In the genomic region with DNA sequence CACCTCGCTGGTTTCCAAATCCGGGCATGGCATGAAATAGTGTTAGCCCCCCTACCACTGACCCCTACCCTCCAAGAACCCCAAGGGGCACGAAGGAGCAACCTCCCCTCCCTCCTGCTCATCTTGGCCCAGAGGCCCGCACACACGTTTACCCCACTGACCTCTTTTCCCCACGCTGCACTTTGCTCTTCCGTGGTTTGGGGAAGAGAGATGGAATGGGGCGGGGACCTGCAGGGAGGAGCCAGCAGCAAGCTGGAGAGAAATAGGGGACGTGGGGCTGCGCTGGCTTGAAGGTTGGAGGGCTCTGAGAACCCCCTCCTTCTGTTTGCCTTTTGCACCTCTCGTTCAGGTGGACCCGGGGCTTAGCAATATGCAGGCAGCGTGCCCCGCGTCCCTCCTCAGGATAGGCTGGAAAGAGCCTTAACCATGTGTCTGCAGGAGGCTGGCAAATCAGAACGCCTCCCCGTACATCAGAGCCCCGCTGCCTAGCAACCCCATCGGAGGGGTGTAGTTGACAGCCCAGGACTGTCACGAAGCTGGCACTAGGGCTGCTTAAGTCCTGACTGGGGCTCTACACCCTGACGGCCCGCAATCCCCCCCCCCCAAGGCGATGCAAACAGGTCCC, we compare ENCODE assay signal across 8 mouse cellular contexts. TPM values are rescaled to one million over a fixed set of nuclear protein-coding genes. Genes with fewer than 3 reads are reported as not detected.
DNase-seq lines count a peak whose midpoint lies in the region; ATAC-seq lines count a peak whose summit lies in the region.

No protein-coding gene starts in this region.

- 14% methylated on average over 23 of the region's 23 CpGs for WGBS in forebrain, embryonic 15.5 days
- WGBS in limb, embryonic 13.5 days = 22% methylated on average over 23 of the region's 23 CpGs
- WGBS in neural tube, embryonic 14.5 days = 22% methylated on average over 23 of the region's 23 CpGs

- no peaks in the 10 kb centered on the region for H3K27me3 ChIP-seq in forebrain, embryonic 15.5 days
- peaks cover 40% of the 10 kb centered on the region for H3K27me3 ChIP-seq in limb, embryonic 13.5 days
- H3K27me3 ChIP-seq in neural tube, embryonic 14.5 days (ENCODE audit: control insufficient read depth, insufficient read depth, low read length) = no peaks in the 10 kb centered on the region; the same call in 1 of the 2 replicates

- no peaks in the 10 kb centered on the region for H3K9me3 ChIP-seq in forebrain, embryonic 15.5 days
- H3K9me3 ChIP-seq in limb, embryonic 13.5 days = no peaks in the 10 kb centered on the region
- H3K9me3 ChIP-seq in neural tube, embryonic 14.5 days (ENCODE audit: control insufficient read depth, low read length) = no peaks in the 10 kb centered on the region

- peak overlapping the region; percentile 68 for H3K9ac ChIP-seq in forebrain, embryonic 15.5 days (replicated peaks)
- H3K9ac ChIP-seq in limb, embryonic 13.5 days = peak overlapping the region; percentile 43
- peak overlapping the region; percentile 39; the same call in 1 of the 2 replicates for H3K9ac ChIP-seq in neural tube, embryonic 14.5 days (replicated peaks; ENCODE audit: low read depth, low read length)

- DNase-seq in adrenal gland, postnatal 14 days = peak; percentile 66
- DNase-seq in adrenal gland, postnatal 4 days (ENCODE audit: low spot score in 2 of 2) = no peak
- peak; percentile 31 to 32 for DNase-seq in kidney, adult 8-10 months
- DNase-seq in urinary bladder, adult 2 months (ENCODE audit: low spot score) = no peak

- peak; percentile 54 for ATAC-seq in cerebellum, adult (ENCODE audit: insufficient number of reproducible peaks, low FRiP score, low TSS enrichment)
- ATAC-seq in forebrain, embryonic 15.5 days (replicated peaks) = peak; percentile 97
- peak; percentile 64; the same call in 1 of the 2 replicates for ATAC-seq in limb, embryonic 13.5 days (ENCODE audit: low FRiP score, low read depth)
- peak; percentile 95 for ATAC-seq in neural tube, embryonic 14.5 days (ENCODE audit: low read depth)

- H3K4me3 ChIP-seq in forebrain, embryonic 15.5 days = peak overlapping the region; percentile 47
- H3K4me3 ChIP-seq in limb, embryonic 13.5 days = peak overlapping the region; percentile 49
- peak overlapping the region; percentile 36 for H3K4me3 ChIP-seq in neural tube, embryonic 14.5 days (ENCODE audit: low read depth, low read length)

- peak overlapping the region; percentile 79 for H3K27ac ChIP-seq in forebrain, embryonic 15.5 days (replicated peaks)
- H3K27ac ChIP-seq in limb, embryonic 13.5 days = no peak overlapping the region
- H3K27ac ChIP-seq in neural tube, embryonic 14.5 days (ENCODE audit: low read depth, low read length) = no peak overlapping the region

- peak overlapping the region; percentile 83 for H3K4me2 ChIP-seq in forebrain, embryonic 15.5 days (replicated peaks)
- H3K4me2 ChIP-seq in limb, embryonic 13.5 days (replicated peaks) = peak overlapping the region; percentile 87
- peak overlapping the region; percentile 80 for H3K4me2 ChIP-seq in neural tube, embryonic 14.5 days (ENCODE audit: low read depth, low read length)

- H3K4me1 ChIP-seq in forebrain, embryonic 15.5 days = peaks cover 27% of the 10 kb centered on the region
- H3K4me1 ChIP-seq in limb, embryonic 13.5 days = peaks cover 29% of the 10 kb centered on the region
- H3K4me1 ChIP-seq in neural tube, embryonic 14.5 days (ENCODE audit: control insufficient read depth, insufficient read depth, low read length) = peaks cover 18% of the 10 kb centered on the region; the same call in 1 of the 2 replicates

- peaks cover 11% of the 10 kb centered on the region; the same call in 1 of the 2 replicates for H3K36me3 ChIP-seq in forebrain, embryonic 15.5 days
- peaks cover 14% of the 10 kb centered on the region; the same call in 1 of the 2 replicates for H3K36me3 ChIP-seq in limb, embryonic 13.5 days
- H3K36me3 ChIP-seq in neural tube, embryonic 14.5 days (ENCODE audit: control insufficient read depth, insufficient read depth, low read length) = no peaks in the 10 kb centered on the region

RNA-seq across cellular contexts. Expression of a gene that starts 39.2 kb away (rescaled TPM):
- 20.5 and 24.7 TPM in 2 replicates for total RNA-seq in adrenal gland, postnatal 14 days (2021)
- 10 to 100 TPM; 32.9 to 33.7 TPM for total RNA-seq in adrenal gland, postnatal 4 days (2021)
- 138 and 141 TPM in 2 replicates for polyA plus RNA-seq in forebrain, embryonic 15.5 days (2015; fragmentation: Nextera tagmentation; extraction: Ambion mirVana)
- polyA plus RNA-seq in limb, embryonic 13.5 days (2015; fragmentation: Nextera tagmentation; extraction: Ambion mirVana) = 64.3 and 66.6 TPM in 2 replicates
- polyA plus RNA-seq in neural tube, embryonic 14.5 days (2014; fragmentation: Nextera tagmentation; extraction: Ambion mirVana) = 82.7 and 92.6 TPM in 2 replicates
- 20.5 and 28.8 TPM in 2 replicates for polyA plus RNA-seq in urinary bladder, adult 2 months (2012; rRNA removed)

Comparison
In these comparisons a context has a peak if more than half of its experiments do, and no peak if none do; other contexts are left out.
1. DNase-seq: peak in adrenal gland, postnatal 14 days (single experiment) and kidney, adult 8-10 months (2 of 2); none in adrenal gland, postnatal 4 days (0 of 2) and urinary bladder, adult 2 months (single experiment).
2. Peak in every context shown above with its lines, with median percentiles within 50 percentile points of each other: ATAC-seq, H3K4me2 ChIP-seq, H3K4me3 ChIP-seq and H3K9ac ChIP-seq.